Mouse (Mus musculus) forebrain, embryonic 15.5 days (tissue): ENCODE measurements around the gene Pou2af1. TPM values are rescaled to one million over a fixed set of nuclear protein-coding genes. Genes with fewer than 3 reads are reported as not detected.

Experiments used
- ATAC-seq: fragments of 200-750 bp; cut with Nextera tagmentation; replicated peaks from 2 replicates; pipeline ENCODE4 v1.8.0; 2017; ENCODE audit warnings: mild to moderate bottlenecking, moderate TSS enrichment, moderate library complexity
- H3K27ac ChIP-seq: fragments of 300-500 bp; sonication (generic); replicated peaks from 2 replicates; pipeline ENCODE4 v1.5.1; 2015; ENCODE audit warnings: mild to moderate bottlenecking, inconsistent platforms
- H3K27me3 ChIP-seq: fragments of 300-500 bp; sonication (generic); 2 replicates; pipeline ENCODE4 v1.6.1; 2015; ENCODE audit warnings: inconsistent platforms
- H3K36me3 ChIP-seq: fragments of 300-500 bp; sonication (generic); 2 replicates; pipeline ENCODE4 v1.6.1; 2015; ENCODE audit warnings: mild to moderate bottlenecking, inconsistent platforms
- H3K4me1 ChIP-seq: fragments of 300-500 bp; sonication (generic); 2 replicates; pipeline ENCODE4 v1.6.1; 2015; ENCODE audit warnings: inconsistent platforms
- H3K4me2 ChIP-seq: fragments of 300-500 bp; sonication (generic); replicated peaks from 2 replicates; pipeline ENCODE4 v1.6.1; 2015; ENCODE audit warnings: mild to moderate bottlenecking, inconsistent platforms
- H3K4me3 ChIP-seq: fragments of 300-500 bp; sonication (generic); 2 replicates; pipeline ENCODE4 v1.5.1; 2015; ENCODE audit warnings: mild to moderate bottlenecking, inconsistent platforms
- H3K9ac ChIP-seq: fragments of 300-500 bp; sonication (generic); replicated peaks from 2 replicates; pipeline ENCODE4 v1.6.1; 2015; ENCODE audit warnings: mild to moderate bottlenecking, inconsistent platforms
- H3K9me3 ChIP-seq: fragments of 300-500 bp; sonication (generic); 2 replicates; pipeline ENCODE4 v1.6.1; 2016; ENCODE audit warnings: inconsistent platforms
- WGBS: fragments of 180-500 bp; shearing (Covaris S2); methylation state at CpG from one replicate; pipeline ENCODE4 v1.1.7; 2015; ENCODE audit warnings: mixed read lengths; 5-methylcytosine and 5-hydroxymethylcytosine counted together
- polyA plus RNA-seq: library from polyadenylated mRNA; unstranded; fragments of >200 nt; fragmentation: Nextera tagmentation; extraction: Ambion mirVana; gene quantifications from 2 replicates; pipeline ENCODE4 v1.2.1, GENCODE M21; 2015

Pou2af1 gene
- polyA plus RNA-seq, 1 experiment from 2014 or later, result not detected

GRCm38 (mm10) chr9:51182716-51183710 lies 30.5 kb upstream of the Pou2af1 start:
- no peak overlapping the region for H3K27ac ChIP-seq
- ATAC-seq, result no peak
- no peak overlapping the region for H3K4me2 ChIP-seq
- no peaks in the 10 kb centered on the region for H3K36me3 ChIP-seq
- H3K4me1 ChIP-seq, result no peaks in the 10 kb centered on the region
- no peaks in the 10 kb centered on the region for H3K27me3 ChIP-seq
- 88% methylated on average over 15 of the region's 15 CpGs for WGBS
- H3K9ac ChIP-seq, result no peak overlapping the region
- no peaks in the 10 kb centered on the region for H3K9me3 ChIP-seq
- no peak overlapping the region for H3K4me3 ChIP-seq

GRCm38 (mm10) chr9:51185386-51185785 lies 28.1 kb upstream of the Pou2af1 start:
- no peaks in the 10 kb centered on the region for H3K36me3 ChIP-seq
- no peak for ATAC-seq
- no peaks in the 10 kb centered on the region for H3K27me3 ChIP-seq
- no peak overlapping the region for H3K4me3 ChIP-seq
- H3K4me2 ChIP-seq, result no peak overlapping the region
- no peak overlapping the region for H3K9ac ChIP-seq
- H3K4me1 ChIP-seq, result no peaks in the 10 kb centered on the region
- 79% methylated on average over 4 of the region's 4 CpGs for WGBS
- H3K9me3 ChIP-seq, result no peaks in the 10 kb centered on the region
- no peak overlapping the region for H3K27ac ChIP-seq

- no peak for ATAC-seq
- 64% methylated on average over 5 of the region's 5 CpGs for WGBS
- no peak overlapping the region for H3K9ac ChIP-seq
- no peaks in the 10 kb centered on the region for H3K9me3 ChIP-seq
- no peak overlapping the region for H3K4me2 ChIP-seq
- no peak overlapping the region for H3K27ac ChIP-seq
- no peaks in the 10 kb centered on the region for H3K27me3 ChIP-seq
- no peaks in the 10 kb centered on the region for H3K4me1 ChIP-seq
- H3K4me3 ChIP-seq, result no peak overlapping the region
- H3K36me3 ChIP-seq, result no peaks in the 10 kb centered on the region
Observed at GRCm38 (mm10) chr9:51185871-51186270, 27.6 kb upstream of the Pou2af1 start.

- Histone ChIP-seq H3K4me2 (no peak overlapping the region), H3K4me1 (no peaks in the 10 kb centered on the region), H3K4me3 (no peak overlapping the region), H3K9ac (no peak overlapping the region), H3K27ac (no peak overlapping the region), H3K36me3 (no peaks in the 10 kb centered on the region), H3K9me3 (no peaks in the 10 kb centered on the region), H3K27me3 (no peaks in the 10 kb centered on the region)
- ATAC-seq, result no peak
- WGBS, result 90% methylated on average over 3 of the region's 3 CpGs
Observed at GRCm38 (mm10) chr9:51190655-51191054, 22.9 kb upstream of the Pou2af1 start.

DNA sequence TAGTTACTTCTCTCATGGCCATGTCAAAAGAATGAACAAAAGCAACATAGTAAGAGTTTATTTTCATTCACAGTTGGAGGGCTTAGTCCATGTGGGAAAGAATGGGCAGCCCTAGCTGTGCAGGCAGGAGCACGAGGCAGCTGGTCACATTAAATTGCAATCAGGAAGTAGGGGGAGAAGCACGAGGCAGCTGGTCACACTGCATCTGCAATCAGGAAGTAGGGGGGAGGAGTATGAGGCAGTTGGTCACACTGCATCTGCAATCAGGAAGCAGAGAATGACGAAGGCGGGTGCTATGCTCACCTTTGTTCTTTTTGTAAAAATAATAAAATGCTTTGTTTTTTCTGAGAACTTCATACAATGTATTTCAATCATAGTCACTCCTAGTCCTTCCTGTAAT lies 18.7 kb upstream of the Pou2af1 start:
- Histone ChIP-seq H3K4me1 (no peaks in the 10 kb centered on the region), H3K4me3 (no peak overlapping the region), H3K4me2 (no peak overlapping the region), H3K27ac (no peak overlapping the region), H3K27me3 (no peaks in the 10 kb centered on the region), H3K9ac (no peak overlapping the region), H3K36me3 (no peaks in the 10 kb centered on the region), H3K9me3 (no peaks in the 10 kb centered on the region)
- ATAC-seq, result no peak
- 70% methylated on average over 4 of the region's 4 CpGs for WGBS

DNA sequence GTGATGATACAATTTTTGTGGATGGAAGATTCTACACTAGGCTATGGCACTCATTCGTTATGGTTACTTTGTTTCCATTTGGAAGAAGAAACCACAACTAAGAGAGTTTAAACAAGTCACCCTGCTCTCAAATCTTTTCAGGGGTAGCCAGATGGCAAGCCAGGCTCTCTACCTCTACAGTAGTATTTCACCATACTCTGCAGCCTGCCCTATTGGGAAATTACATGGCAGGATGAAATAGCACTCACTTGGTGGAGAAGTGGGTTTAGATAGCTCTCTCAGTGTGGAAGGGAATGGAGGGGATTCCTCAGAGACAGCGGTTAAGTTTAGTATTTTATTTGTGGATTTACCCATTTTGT lies 4.6 kb upstream of the Pou2af1 start:
- ATAC-seq, result no peak
- 0 out of 2 replicates have a peak, but pooled peaks cover 3% of the 10 kb centered on the region for H3K4me1 ChIP-seq
- no peak overlapping the region for H3K4me2 ChIP-seq
- H3K4me3 ChIP-seq, result no peak overlapping the region
- H3K9ac ChIP-seq, result no peak overlapping the region
- WGBS, result 90% methylated on average over 2 of the region's 2 CpGs
- no peaks in the 10 kb centered on the region for H3K9me3 ChIP-seq
- H3K27me3 ChIP-seq, result no peaks in the 10 kb centered on the region
- peak overlapping the region; percentile 47 for H3K27ac ChIP-seq
- H3K36me3 ChIP-seq, result no peaks in the 10 kb centered on the region

GRCm38 (mm10) chr9:51211191-51211590 lies 2.3 kb upstream of the Pou2af1 start:
- ATAC-seq, result no peak
- H3K9me3 ChIP-seq, result no peaks in the 10 kb centered on the region
- no peak overlapping the region for H3K4me3 ChIP-seq
- H3K9ac ChIP-seq, result no peak overlapping the region
- H3K4me2 ChIP-seq, result no peak overlapping the region
- WGBS, result 75% methylated on average over 6 of the region's 6 CpGs
- no peak overlapping the region for H3K27ac ChIP-seq
- H3K4me1 ChIP-seq, result 0 out of 2 replicates have a peak, but pooled peaks cover 3% of the 10 kb centered on the region
- H3K36me3 ChIP-seq, result no peaks in the 10 kb centered on the region
- no peaks in the 10 kb centered on the region for H3K27me3 ChIP-seq

DNA sequence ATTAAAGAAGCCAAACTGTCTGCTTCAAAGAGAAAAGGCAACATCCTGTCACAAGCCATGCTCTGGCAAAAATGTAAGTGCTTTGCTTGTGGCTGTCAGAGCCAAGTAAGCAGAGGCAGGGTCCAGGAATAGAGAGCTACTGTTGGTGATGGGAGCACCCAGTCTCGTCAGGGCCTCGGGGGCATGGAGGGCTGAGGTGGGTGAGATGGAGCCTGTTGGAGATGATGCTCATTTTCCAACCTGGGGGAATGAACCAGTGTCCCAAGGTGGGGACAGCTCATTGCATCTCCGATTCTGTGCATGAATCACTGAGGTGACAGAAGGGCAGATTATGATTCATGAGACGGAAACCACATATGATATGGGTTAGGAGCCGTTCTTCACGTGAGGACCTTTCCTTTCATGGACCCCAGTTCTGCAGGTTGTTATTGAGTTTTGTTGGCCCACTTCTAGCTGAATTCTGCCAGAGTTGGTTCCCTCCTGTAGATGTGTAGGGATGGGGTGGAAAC lies 275 bp downstream of the Pou2af1 start:
- no peak overlapping the region for H3K4me2 ChIP-seq
- H3K27ac ChIP-seq, result no peak overlapping the region
- no peaks in the 10 kb centered on the region for H3K27me3 ChIP-seq
- no peaks in the 10 kb centered on the region for H3K4me1 ChIP-seq
- H3K36me3 ChIP-seq, result no peaks in the 10 kb centered on the region
- no peak overlapping the region for H3K9ac ChIP-seq
- 94% methylated on average over 6 of the region's 6 CpGs for WGBS
- ATAC-seq, result no peak
- H3K4me3 ChIP-seq, result no peak overlapping the region
- H3K9me3 ChIP-seq, result no peaks in the 10 kb centered on the region

DNA sequence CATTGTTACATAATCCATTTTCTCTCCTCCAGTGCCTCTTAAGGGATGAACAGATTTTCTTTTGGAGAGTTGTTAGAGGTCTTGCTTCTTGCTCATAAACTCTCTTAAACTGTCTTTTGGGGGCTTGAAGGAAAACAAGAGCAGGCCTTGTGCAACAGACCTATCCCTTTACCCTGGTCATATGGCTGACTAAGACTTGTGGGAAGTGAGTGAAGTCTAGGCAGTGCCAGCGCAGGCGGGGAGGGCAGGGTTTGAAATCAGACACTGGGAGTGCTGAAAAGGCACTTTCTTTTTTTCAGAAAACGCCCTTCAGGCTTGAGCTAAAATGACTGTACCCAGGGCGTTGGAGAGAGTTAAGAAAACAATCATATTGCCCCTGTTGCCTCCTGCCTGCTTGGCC lies 1.8 kb downstream of the Pou2af1 start:
- no peaks in the 10 kb centered on the region for H3K27me3 ChIP-seq
- H3K9me3 ChIP-seq, result no peaks in the 10 kb centered on the region
- no peaks in the 10 kb centered on the region for H3K4me1 ChIP-seq
- no peak for ATAC-seq
- H3K36me3 ChIP-seq, result no peaks in the 10 kb centered on the region
- no peak overlapping the region for H3K4me2 ChIP-seq
- H3K4me3 ChIP-seq, result no peak overlapping the region
- no peak overlapping the region for H3K27ac ChIP-seq
- no peak overlapping the region for H3K9ac ChIP-seq
- 59% methylated on average over 4 of the region's 4 CpGs for WGBS

DNA sequence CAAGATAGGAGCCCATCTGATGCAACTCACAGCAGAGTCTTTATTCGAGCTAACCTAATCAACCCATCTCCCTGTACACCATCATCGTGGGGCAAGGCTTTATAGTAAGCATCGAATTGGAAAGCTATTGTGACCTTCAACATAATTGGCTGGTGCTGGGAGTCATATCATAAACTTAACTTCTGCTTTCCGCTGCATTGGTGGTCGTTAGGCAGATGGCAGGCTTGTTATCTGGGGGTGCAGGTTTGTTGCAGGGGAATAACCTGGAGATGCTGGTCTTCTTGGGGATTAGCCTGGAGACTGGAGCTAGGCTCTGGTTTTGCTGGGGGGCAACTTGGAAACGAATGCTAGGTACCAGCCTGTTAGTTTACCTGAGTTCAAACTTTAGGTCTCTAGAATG lies 2.4 kb downstream of the Pou2af1 start:
- no peak overlapping the region for H3K27ac ChIP-seq
- H3K36me3 ChIP-seq, result no peaks in the 10 kb centered on the region
- no peaks in the 10 kb centered on the region for H3K4me1 ChIP-seq
- no peak overlapping the region for H3K4me3 ChIP-seq
- H3K9me3 ChIP-seq, result no peaks in the 10 kb centered on the region
- no peak overlapping the region for H3K4me2 ChIP-seq
- H3K9ac ChIP-seq, result no peak overlapping the region
- 82% methylated on average over 6 of the region's 6 CpGs for WGBS
- ATAC-seq, result no peak
- H3K27me3 ChIP-seq, result no peaks in the 10 kb centered on the region

- 92% methylated on average over 5 of the region's 5 CpGs for WGBS
- no peaks in the 10 kb centered on the region for H3K27me3 ChIP-seq
- no peak for ATAC-seq
- no peaks in the 10 kb centered on the region for H3K36me3 ChIP-seq
- H3K4me3 ChIP-seq, result no peak overlapping the region
- no peaks in the 10 kb centered on the region for H3K9me3 ChIP-seq
- H3K27ac ChIP-seq, result no peak overlapping the region
- no peak overlapping the region for H3K4me2 ChIP-seq
- H3K9ac ChIP-seq, result no peak overlapping the region
- no peaks in the 10 kb centered on the region for H3K4me1 ChIP-seq
Observed at GRCm38 (mm10) chr9:51225636-51226166, 12.2 kb downstream of the Pou2af1 start.

DNA sequence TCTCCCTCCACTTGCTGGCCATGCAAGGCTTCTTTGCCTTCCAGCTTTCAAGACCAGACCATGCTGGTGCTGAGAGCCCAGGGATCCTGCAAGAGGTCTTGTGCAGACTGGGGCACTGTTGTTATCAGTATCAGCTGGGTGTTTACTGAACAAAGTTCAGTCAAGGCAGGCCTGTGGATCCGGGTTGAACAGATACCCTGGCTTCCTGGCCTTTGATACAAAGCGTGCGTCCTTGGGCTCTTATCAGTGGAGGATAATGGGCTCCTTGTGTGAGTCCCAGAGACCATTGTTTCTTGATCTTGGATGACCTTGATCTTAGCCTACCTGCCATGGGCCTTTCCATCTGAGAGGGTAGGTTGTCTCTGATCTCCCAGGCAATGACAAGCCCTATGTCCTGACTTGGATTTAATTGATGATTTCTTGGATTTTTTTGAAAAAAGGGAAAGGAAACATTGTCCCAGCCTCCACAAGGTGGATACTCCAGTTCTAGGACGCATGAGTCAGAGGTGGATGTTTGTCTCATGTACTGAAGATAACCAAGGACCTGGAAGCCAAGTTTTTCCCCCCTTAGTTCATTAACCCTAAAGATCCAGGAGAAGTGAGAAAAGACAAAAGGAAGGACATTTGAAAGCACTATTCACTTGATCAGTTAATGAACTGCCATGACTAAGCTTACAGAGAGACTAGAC lies 17.3 kb downstream of the Pou2af1 start:
- no peak for ATAC-seq
- Histone ChIP-seq H3K9ac (no peak overlapping the region), H3K4me1 (no peaks in the 10 kb centered on the region), H3K27ac (no peak overlapping the region), H3K36me3 (no peaks in the 10 kb centered on the region), H3K27me3 (no peaks in the 10 kb centered on the region), H3K4me3 (no peak overlapping the region), H3K9me3 (no peaks in the 10 kb centered on the region), H3K4me2 (no peak overlapping the region)
- WGBS, result 83% methylated on average over 4 of the region's 4 CpGs
